Mouse (Mus musculus): ENCODE results near the gene Hdac7.

DNA sequence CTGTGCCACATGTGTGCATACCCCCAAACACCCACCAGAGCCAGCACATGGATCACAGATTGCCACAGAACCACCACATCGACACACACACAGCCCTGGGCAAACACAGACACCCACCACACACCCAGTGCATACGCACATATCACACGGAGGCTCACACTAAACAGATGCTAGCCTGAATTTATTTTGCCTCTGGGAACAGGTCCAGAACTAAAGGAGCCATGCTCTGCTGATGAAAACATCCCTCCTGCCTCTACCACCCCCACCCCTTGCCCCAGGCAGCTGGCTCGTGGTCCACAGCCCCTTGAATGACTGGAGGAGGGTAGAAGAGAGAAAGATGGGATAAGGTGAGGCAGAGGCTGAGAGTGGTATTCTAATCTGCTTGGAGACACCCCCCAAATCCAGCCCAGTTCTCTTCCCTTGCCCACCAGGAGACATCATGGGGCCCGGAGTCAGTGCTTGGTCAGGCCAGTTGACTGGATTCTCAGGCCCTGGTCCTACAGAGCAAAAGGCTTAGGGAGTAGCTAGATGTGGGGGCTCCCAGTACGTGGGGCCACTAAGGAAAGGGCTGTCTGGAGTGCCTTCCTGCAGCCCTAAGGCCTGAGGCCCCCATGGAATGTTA lies 16.0 kb downstream of the Hdac7 start:
- TF ChIP-seq POLR2A (IDR thresholded peaks at IDR 0.05; ENCODE audit: insufficient read depth, low read depth, low read length) = no peak
- no peak for TF ChIP-seq CTCF (IDR thresholded peaks at IDR 0.05)
